Mouse (Mus musculus): ENCODE results near the gene Lhfpl4. TPM values are rescaled to one million over a fixed set of nuclear protein-coding genes. Genes with fewer than 3 reads are reported as not detected.

The Lhfpl4 gene
- polyA plus RNA-seq, 1 experiment from 2014 or later: 1.2 TPM

DNA sequence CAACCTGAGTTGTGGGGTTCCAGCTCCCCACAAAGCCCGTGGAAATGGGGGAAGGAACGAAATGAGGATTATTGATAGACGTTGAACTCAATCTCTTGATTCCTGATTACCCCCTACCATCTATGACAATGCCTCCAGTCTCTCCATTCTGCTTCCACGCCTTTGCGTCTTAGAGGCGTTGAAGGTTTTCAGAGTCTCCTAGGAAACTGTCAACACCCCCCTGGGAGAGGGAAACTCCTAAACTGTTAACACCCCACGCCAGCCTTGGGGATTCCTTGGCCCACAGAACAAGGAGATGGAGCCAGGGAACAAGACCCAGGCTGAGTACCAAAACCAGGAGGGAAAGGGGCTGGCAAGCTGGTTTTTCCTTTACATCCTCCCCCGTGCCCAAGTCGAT is 410 bp upstream of the Lhfpl4 start:
- peaks cover 35% of the 10 kb centered on the region for H3K27me3 ChIP-seq (replicated peaks; ENCODE audit: control insufficient read depth, insufficient read depth, low read length)
- peaks cover 4% of the 10 kb centered on the region for H3K4me1 ChIP-seq (ENCODE audit: control insufficient read depth, insufficient read depth, low read length)
- no peaks in the 10 kb centered on the region for H3K36me3 ChIP-seq (ENCODE audit: control insufficient read depth, insufficient read depth, low read length)
- no peak overlapping the region for H3K27ac ChIP-seq (replicated peaks; ENCODE audit: low read depth, low read length)
- no peaks in the 10 kb centered on the region for H3K9me3 ChIP-seq (ENCODE audit: control insufficient read depth, low read length)
- H3K9ac ChIP-seq (ENCODE audit: low read depth, low read length): no peak overlapping the region
- H3K4me2 ChIP-seq (ENCODE audit: low read depth, low read length): peak overlapping the region; percentile 69
- WGBS: 14% methylated on average over 9 of the region's 9 CpGs
- ATAC-seq (ENCODE audit: low read depth): no peak
- peak overlapping the region; percentile 47 for H3K4me3 ChIP-seq (ENCODE audit: low read depth, low read length)
- DNase-seq (ENCODE audit: low spot score): no peak

DNA sequence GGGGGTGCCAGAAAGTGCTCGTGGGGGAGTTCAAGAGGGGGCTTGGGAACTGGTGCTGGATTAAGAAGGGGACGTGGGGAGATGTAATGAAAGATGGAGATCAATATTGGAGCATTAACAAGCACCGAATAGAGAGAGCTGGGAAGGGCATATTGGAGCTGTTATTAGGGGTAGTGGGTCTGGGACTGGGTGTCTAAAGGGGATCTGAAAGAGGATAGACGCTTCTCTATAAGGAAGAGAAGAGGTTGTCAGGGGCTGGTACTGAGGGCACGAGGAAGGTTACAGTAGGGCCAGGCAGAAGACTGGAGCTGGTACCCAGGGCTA is 705 bp downstream of the Lhfpl4 start:
- WGBS: 2% methylated on average over 5 of the region's 5 CpGs
- Histone ChIP-seq H3K36me3 (ENCODE audit: control insufficient read depth, insufficient read depth, low read length) (no peaks in the 10 kb centered on the region), H3K27me3 (replicated peaks; ENCODE audit: control insufficient read depth, insufficient read depth, low read length) (peaks cover 35% of the 10 kb centered on the region), H3K4me2 (ENCODE audit: low read depth, low read length) (peak overlapping the region; percentile 69), H3K9me3 (ENCODE audit: control insufficient read depth, low read length) (no peaks in the 10 kb centered on the region), H3K27ac (replicated peaks; ENCODE audit: low read depth, low read length) (no peak overlapping the region), H3K9ac (ENCODE audit: low read depth, low read length) (peak overlapping the region; percentile 63; the same call in 1 of the 2 replicates), H3K4me1 (ENCODE audit: control insufficient read depth, insufficient read depth, low read length) (peaks cover 4% of the 10 kb centered on the region), H3K4me3 (ENCODE audit: low read depth, low read length) (peak overlapping the region; percentile 47)
- DNase-seq (ENCODE audit: low spot score) (no peak), ATAC-seq (ENCODE audit: low read depth) (no peak)

DNA sequence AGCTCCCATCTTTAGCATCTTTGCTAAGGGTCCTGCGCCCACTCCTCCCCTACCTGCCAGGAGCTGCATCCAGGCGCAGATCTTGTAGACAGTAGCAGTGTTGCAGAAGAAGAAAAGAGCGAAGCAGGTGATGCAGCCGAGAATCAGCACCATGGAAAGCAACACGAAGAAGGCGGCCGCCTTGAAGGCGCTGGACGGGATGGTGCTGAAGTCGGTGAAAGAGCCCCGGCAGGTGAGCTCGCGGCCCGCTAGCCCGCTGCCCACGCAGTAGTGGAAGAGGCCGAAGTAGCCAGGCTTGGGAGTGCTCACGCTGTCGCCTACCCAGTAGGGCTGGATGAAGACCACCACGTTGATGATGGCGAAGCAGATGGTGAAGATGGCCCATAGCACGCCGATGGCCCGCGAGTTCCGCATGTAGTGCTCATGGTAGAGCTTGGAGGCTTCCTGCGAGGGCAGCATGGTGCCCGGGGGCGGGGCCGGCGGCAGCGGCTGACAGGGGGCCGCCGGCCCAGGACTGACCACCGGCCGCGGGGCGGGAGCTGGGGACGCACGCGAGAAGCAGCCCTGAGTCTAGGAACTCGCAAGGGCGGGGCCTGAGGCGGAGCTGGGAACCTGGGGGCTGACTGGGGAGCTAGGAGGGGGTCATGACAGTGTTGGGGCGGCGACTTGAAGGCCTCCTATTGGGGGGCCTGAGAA is 1.3 kb downstream of the Lhfpl4 start:
- Histone ChIP-seq H3K9ac (ENCODE audit: low read depth, low read length) (no peak overlapping the region), H3K4me2 (ENCODE audit: low read depth, low read length) (peak overlapping the region; percentile 69), H3K4me1 (ENCODE audit: control insufficient read depth, insufficient read depth, low read length) (peaks cover 4% of the 10 kb centered on the region), H3K27ac (replicated peaks; ENCODE audit: low read depth, low read length) (no peak overlapping the region), H3K36me3 (ENCODE audit: control insufficient read depth, insufficient read depth, low read length) (no peaks in the 10 kb centered on the region), H3K9me3 (ENCODE audit: control insufficient read depth, low read length) (no peaks in the 10 kb centered on the region), H3K4me3 (ENCODE audit: low read depth, low read length) (peak overlapping the region; percentile 47; the same call in 1 of the 2 replicates), H3K27me3 (replicated peaks; ENCODE audit: control insufficient read depth, insufficient read depth, low read length) (peaks cover 35% of the 10 kb centered on the region)
- ATAC-seq (ENCODE audit: low read depth) (no peak), DNase-seq (ENCODE audit: low spot score) (peak; percentile 78)
- 2% methylated on average over 39 of the region's 46 CpGs for WGBS

DNA sequence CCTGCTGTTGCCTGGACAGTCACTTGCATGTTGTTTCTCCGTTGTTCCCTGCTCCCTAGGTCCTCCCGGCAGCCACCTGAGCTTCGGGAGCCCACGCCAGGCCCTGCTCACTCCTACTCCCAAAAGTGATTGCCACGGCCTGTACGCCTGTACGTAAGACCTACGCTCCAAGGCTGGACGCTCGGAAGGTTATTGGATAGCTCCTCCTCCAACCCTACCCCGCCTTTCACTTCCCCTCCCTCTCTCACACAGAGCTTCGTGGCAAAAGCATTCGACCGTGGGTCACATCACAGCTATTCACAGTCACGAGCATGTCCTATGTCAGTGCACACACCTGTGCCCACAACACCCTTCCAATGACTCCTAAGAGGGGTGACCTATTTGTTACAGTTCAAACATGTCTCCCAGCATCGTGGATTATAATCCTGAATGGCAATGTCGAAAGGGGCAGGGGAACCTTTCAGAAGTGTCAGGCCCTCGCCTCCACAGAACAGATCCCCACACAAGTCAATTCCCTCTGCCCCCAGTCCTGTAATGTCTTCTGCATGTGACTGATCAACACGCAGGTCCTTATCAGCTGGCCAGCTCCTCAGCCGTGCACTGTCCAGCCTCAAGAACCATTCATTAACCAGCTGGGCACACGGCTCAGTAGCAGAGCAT is 10.2 kb downstream of the Lhfpl4 start:
- H3K9ac ChIP-seq (ENCODE audit: low read depth, low read length): no peak overlapping the region
- H3K27ac ChIP-seq (replicated peaks; ENCODE audit: low read depth, low read length): no peak overlapping the region
- H3K4me3 ChIP-seq (ENCODE audit: low read depth, low read length): no peak overlapping the region
- H3K4me1 ChIP-seq (ENCODE audit: control insufficient read depth, insufficient read depth, low read length): no peaks in the 10 kb centered on the region
- H3K4me2 ChIP-seq (ENCODE audit: low read depth, low read length): no peak overlapping the region
- no peak for ATAC-seq (ENCODE audit: low read depth)
- H3K36me3 ChIP-seq (ENCODE audit: control insufficient read depth, insufficient read depth, low read length): no peaks in the 10 kb centered on the region
- H3K27me3 ChIP-seq (replicated peaks; ENCODE audit: control insufficient read depth, insufficient read depth, low read length): no peaks in the 10 kb centered on the region
- 81% methylated on average over 21 of the region's 21 CpGs for WGBS
- H3K9me3 ChIP-seq (ENCODE audit: control insufficient read depth, low read length): no peaks in the 10 kb centered on the region
- DNase-seq (ENCODE audit: low spot score): no peak

DNA sequence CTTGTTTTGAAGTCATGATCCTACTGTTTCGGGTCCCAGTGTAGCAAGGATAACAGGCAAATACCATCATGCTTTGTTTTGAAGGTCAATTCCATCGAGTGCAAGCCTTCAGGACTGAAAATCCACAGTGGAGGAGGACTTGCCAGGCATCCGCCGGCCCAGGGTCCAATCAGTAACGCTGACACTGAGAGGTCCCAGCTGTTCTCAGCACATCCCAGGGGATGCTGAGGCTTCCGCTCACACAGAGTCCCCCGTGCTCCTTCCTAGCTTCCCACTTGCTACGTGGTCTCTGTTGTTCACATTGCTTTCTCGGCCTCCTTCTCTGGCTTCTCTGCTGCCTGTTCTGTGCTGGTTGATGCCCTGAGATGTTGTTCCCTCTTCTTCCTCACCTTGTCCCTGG is 11.0 kb downstream of the Lhfpl4 start:
- H3K27ac ChIP-seq (replicated peaks; ENCODE audit: low read depth, low read length): no peak overlapping the region
- WGBS: 70% methylated on average over 9 of the region's 9 CpGs
- no peaks in the 10 kb centered on the region for H3K27me3 ChIP-seq (replicated peaks; ENCODE audit: control insufficient read depth, insufficient read depth, low read length)
- no peaks in the 10 kb centered on the region for H3K36me3 ChIP-seq (ENCODE audit: control insufficient read depth, insufficient read depth, low read length)
- H3K9me3 ChIP-seq (ENCODE audit: control insufficient read depth, low read length): no peaks in the 10 kb centered on the region
- H3K4me1 ChIP-seq (ENCODE audit: control insufficient read depth, insufficient read depth, low read length): no peaks in the 10 kb centered on the region
- no peak overlapping the region for H3K4me3 ChIP-seq (ENCODE audit: low read depth, low read length)
- ATAC-seq (ENCODE audit: low read depth) (no peak), DNase-seq (ENCODE audit: low spot score) (peak; percentile 6)
- no peak overlapping the region for H3K4me2 ChIP-seq (ENCODE audit: low read depth, low read length)
- H3K9ac ChIP-seq (ENCODE audit: low read depth, low read length): no peak overlapping the region

DNA sequence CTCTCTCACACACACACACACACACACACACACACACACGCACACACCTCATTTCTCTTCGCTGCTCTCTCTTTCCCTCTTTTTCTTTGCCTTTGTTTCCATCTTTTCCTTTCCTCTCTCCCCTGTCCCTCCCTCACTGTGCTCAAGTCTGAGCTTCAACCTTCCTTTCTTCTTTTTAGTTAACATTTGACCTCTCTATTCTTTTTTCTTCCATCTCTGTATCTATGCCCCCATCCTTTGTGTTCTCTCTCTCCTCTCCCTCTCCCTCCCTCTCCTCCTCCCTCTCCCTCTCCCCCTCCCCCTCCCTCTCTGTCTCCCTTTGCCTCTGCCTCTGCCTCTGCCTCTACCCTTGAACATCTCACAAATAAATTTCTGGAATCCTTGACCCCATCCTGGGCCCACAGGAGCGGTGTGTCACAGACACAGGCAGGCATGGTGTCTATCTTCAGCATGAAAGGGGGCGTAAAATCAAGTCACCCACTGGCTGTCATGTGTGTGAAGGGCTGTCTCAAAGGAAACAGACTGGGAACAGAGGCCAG is 15.9 kb downstream of the Lhfpl4 start:
- no peak overlapping the region for H3K27ac ChIP-seq (replicated peaks; ENCODE audit: low read depth, low read length)
- 42% methylated on average over 4 of the region's 4 CpGs for WGBS
- H3K9ac ChIP-seq (ENCODE audit: low read depth, low read length): no peak overlapping the region
- ATAC-seq (ENCODE audit: low read depth): no peak
- DNase-seq (ENCODE audit: low spot score): no peak
- H3K27me3 ChIP-seq (replicated peaks; ENCODE audit: control insufficient read depth, insufficient read depth, low read length): no peaks in the 10 kb centered on the region
- no peak overlapping the region for H3K4me2 ChIP-seq (ENCODE audit: low read depth, low read length)
- no peak overlapping the region for H3K4me3 ChIP-seq (ENCODE audit: low read depth, low read length)
- H3K36me3 ChIP-seq (ENCODE audit: control insufficient read depth, insufficient read depth, low read length): no peaks in the 10 kb centered on the region
- H3K4me1 ChIP-seq (ENCODE audit: control insufficient read depth, insufficient read depth, low read length): no peaks in the 10 kb centered on the region
- no peaks in the 10 kb centered on the region for H3K9me3 ChIP-seq (ENCODE audit: control insufficient read depth, low read length)

DNA sequence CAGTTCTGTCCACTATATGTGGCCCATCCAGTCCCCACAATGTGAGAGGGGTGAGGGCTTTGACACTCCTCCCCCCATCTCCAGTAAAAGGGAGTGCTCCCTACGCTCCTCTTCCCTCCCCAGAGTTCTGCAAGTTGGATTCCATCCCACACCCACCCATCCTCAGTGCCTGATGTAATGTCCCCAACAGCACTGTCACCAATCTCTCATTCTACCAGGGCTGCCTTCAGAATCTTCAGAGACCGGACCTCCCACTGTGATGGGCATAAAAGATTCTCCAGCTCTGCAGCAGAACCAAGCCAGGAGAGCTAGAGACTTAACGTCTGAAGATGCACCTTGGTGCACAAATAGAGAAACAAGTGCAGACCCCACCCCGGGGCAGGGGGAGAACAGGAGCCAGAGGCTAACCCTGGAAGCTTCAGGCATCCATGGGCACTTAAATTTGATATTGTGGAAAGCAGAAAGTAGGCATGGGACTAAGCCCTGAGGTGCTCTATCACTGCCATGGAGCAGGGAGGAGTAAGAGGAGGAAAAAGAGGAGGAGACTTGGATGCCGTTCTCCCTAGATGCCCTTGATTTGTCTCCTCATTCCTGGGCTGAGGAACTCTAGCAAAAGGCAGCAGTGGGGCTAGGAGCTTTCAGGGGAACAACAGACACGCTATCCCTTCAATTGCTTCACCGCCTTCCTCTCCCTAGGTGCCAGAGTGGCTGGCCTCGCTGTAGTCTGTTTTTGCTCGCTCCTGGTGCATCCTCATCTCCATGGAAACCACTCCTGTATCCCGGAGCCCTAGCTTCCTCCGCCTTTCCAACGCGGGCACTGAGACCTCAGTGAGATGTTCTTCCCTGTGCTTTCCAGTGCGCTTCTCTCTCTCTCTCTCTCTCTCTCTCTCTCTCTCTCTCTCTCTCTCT is 16.6 kb downstream of the Lhfpl4 start:
- no peaks in the 10 kb centered on the region for H3K9me3 ChIP-seq (ENCODE audit: control insufficient read depth, low read length)
- H3K4me3 ChIP-seq (ENCODE audit: low read depth, low read length): no peak overlapping the region
- no peak overlapping the region for H3K9ac ChIP-seq (ENCODE audit: low read depth, low read length)
- H3K4me2 ChIP-seq (ENCODE audit: low read depth, low read length): no peak overlapping the region
- H3K27ac ChIP-seq (replicated peaks; ENCODE audit: low read depth, low read length): no peak overlapping the region
- DNase-seq (ENCODE audit: low spot score): peak; percentile 8
- H3K36me3 ChIP-seq (ENCODE audit: control insufficient read depth, insufficient read depth, low read length): no peaks in the 10 kb centered on the region
- WGBS: 20% methylated on average over 14 of the region's 14 CpGs
- no peak; the same call in 1 of the 2 replicates for ATAC-seq (ENCODE audit: low read depth)
- H3K27me3 ChIP-seq (replicated peaks; ENCODE audit: control insufficient read depth, insufficient read depth, low read length): no peaks in the 10 kb centered on the region
- H3K4me1 ChIP-seq (ENCODE audit: control insufficient read depth, insufficient read depth, low read length): no peaks in the 10 kb centered on the region

DNA sequence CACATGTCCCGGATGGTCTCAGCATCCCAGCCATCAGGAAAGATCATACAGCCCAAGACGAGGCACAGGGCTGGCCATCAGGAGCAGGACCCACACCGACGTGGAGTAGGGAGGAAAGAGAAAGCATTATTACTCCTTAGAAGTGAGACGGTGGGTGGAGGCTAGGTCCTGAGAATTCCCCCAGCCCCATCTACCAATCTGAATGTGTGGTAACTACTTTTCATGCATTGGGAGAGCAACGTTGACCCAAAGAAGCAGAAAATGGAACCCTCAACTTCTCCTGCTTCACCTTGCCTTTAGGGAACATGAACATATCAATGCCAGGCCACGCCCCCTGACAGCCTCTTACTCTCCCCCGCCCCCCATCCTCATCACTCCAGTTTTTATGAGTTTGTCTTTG is 18.6 kb downstream of the Lhfpl4 start:
- WGBS: 80% methylated on average over 8 of the region's 8 CpGs
- no peak overlapping the region for H3K4me3 ChIP-seq (ENCODE audit: low read depth, low read length)
- H3K27me3 ChIP-seq (replicated peaks; ENCODE audit: control insufficient read depth, insufficient read depth, low read length): no peaks in the 10 kb centered on the region
- ATAC-seq (ENCODE audit: low read depth) (no peak), DNase-seq (ENCODE audit: low spot score) (no peak)
- H3K36me3 ChIP-seq (ENCODE audit: control insufficient read depth, insufficient read depth, low read length): no peaks in the 10 kb centered on the region
- no peak overlapping the region for H3K27ac ChIP-seq (replicated peaks; ENCODE audit: low read depth, low read length)
- no peak overlapping the region for H3K4me2 ChIP-seq (ENCODE audit: low read depth, low read length)
- H3K9ac ChIP-seq (ENCODE audit: low read depth, low read length): no peak overlapping the region
- H3K4me1 ChIP-seq (ENCODE audit: control insufficient read depth, insufficient read depth, low read length): no peaks in the 10 kb centered on the region
- H3K9me3 ChIP-seq (ENCODE audit: control insufficient read depth, low read length): no peaks in the 10 kb centered on the region

Data from embryonic facial prominence, embryonic 14.5 days (tissue).